23 mouse cellular contexts compared by ENCODE assay signal in the genomic region with DNA sequence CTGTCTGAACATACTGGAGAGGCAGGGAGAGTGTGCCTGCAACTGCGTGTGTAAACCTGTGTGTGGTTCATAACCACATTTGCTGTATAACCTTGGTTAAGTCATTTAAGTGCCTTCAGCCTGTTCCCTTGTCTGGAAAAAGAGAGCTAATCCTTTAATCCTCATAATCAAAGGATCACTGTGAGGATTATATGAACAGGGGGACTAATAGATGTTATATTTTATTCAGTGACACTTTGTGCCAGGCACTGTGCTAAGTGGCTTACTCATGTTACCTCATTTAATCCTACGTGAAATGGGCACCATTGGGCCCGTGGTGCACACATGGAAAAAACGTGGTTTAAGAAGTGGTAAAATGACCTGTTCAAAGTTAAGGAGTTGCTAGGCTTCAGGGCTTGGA.
A peak's percentile ranks its signal among the peaks of the same experiment; 100 is the strongest.
DNase-seq lines count a peak whose midpoint lies in the region; ATAC-seq lines count a peak whose summit lies in the region.
"Had no signal": no experiment of that assay in that cellular context is flagged by ENCODE, and none has a peak within 500 bp of the region (broad histone marks: within the 10 kb centered on the region; RNA-seq: fewer than 3 reads in every experiment).

No protein-coding gene starts in this region.

- peak; percentile 67 for ATAC-seq in embryonic facial prominence, embryonic 14.5 days (ENCODE audit: low read depth)
- ATAC-seq in heart, embryonic 12.5 days (ENCODE audit: insufficient number of reproducible peaks, low FRiP score) = no peak
- ATAC-seq in limb, embryonic 11.5 days (ENCODE audit: insufficient number of reproducible peaks, low FRiP score, low TSS enrichment, low read depth) = peak; percentile 39; the same call in 1 of the 2 replicates
- ATAC-seq in embryonic facial prominence, embryonic 15.5 days (ENCODE audit: insufficient number of reproducible peaks, low FRiP score, low TSS enrichment, low read depth) = 0 out of 2 replicates have a peak, but pooled peaks have one; percentile 22
- ATAC-seq: activated CD4-positive, CD25-positive, alpha-beta regulatory T cell, adult 4 months; forebrain, embryonic 14.5 days; intestine, embryonic 15.5 days had no signal

- H3K4me1 ChIP-seq in embryonic facial prominence, embryonic 14.5 days (ENCODE audit: control insufficient read depth, insufficient read depth, low read length) = no peaks in the 10 kb centered on the region
- no peaks in the 10 kb centered on the region for H3K4me1 ChIP-seq in embryonic facial prominence, embryonic 10.5 days
- peaks cover 26% of the 10 kb centered on the region for H3K4me1 ChIP-seq in heart, embryonic 12.5 days (replicated peaks)
- no peaks in the 10 kb centered on the region for H3K4me1 ChIP-seq in limb, embryonic 11.5 days (ENCODE audit: control insufficient read depth, insufficient read depth, low read length)
- no peaks in the 10 kb centered on the region for H3K4me1 ChIP-seq in limb, embryonic 10.5 days
- no peaks in the 10 kb centered on the region for H3K4me1 ChIP-seq in embryonic facial prominence, embryonic 15.5 days
- H3K4me1 ChIP-seq: embryonic facial prominence, embryonic 12.5 days; intestine, embryonic 15.5 days had no signal

- 66% methylated on average over 4 of the region's 4 CpGs for WGBS in embryonic facial prominence, embryonic 14.5 days
- WGBS in embryonic facial prominence, embryonic 10.5 days = 84% methylated on average over 4 of the region's 4 CpGs
- 80% methylated on average over 4 of the region's 4 CpGs for WGBS in heart, embryonic 12.5 days
- WGBS in limb, embryonic 11.5 days = 47% methylated on average over 4 of the region's 4 CpGs
- WGBS in limb, embryonic 10.5 days = 71% methylated on average over 4 of the region's 4 CpGs
- 49% methylated on average over 4 of the region's 4 CpGs for WGBS in embryonic facial prominence, embryonic 15.5 days

- H3K27ac ChIP-seq in embryonic facial prominence, embryonic 14.5 days (replicated peaks; ENCODE audit: low read depth, low read length) = no peak overlapping the region
- H3K27ac ChIP-seq in embryonic facial prominence, embryonic 10.5 days (replicated peaks) = no peak overlapping the region
- peak overlapping the region; percentile 22; the same call in 1 of the 2 replicates for H3K27ac ChIP-seq in heart, embryonic 12.5 days (ENCODE audit: poor library complexity, severe bottlenecking)
- H3K27ac ChIP-seq in limb, embryonic 11.5 days (replicated peaks; ENCODE audit: low read depth, low read length) = no peak overlapping the region
- no peak overlapping the region for H3K27ac ChIP-seq in limb, embryonic 10.5 days
- H3K27ac ChIP-seq in embryonic facial prominence, embryonic 15.5 days (replicated peaks) = no peak overlapping the region
- H3K27ac ChIP-seq: embryonic facial prominence, embryonic 12.5 days; forebrain, embryonic 10.5 days; heart, embryonic 15.5 days; hindbrain, embryonic 13.5 days; intestine, embryonic 15.5 days had no signal

- no peaks in the 10 kb centered on the region for H3K27me3 ChIP-seq in embryonic facial prominence, embryonic 14.5 days (replicated peaks; ENCODE audit: control insufficient read depth, insufficient read depth, low read length)
- no peaks in the 10 kb centered on the region for H3K27me3 ChIP-seq in embryonic facial prominence, embryonic 10.5 days (replicated peaks; ENCODE audit: low read depth, poor library complexity, severe bottlenecking)
- no peaks in the 10 kb centered on the region for H3K27me3 ChIP-seq in heart, embryonic 12.5 days (replicated peaks)
- no peaks in the 10 kb centered on the region for H3K27me3 ChIP-seq in limb, embryonic 11.5 days (ENCODE audit: control insufficient read depth, insufficient read depth, low read length)
- no peaks in the 10 kb centered on the region for H3K27me3 ChIP-seq in limb, embryonic 10.5 days (ENCODE audit: low read depth, poor library complexity, severe bottlenecking)
- H3K27me3 ChIP-seq in embryonic facial prominence, embryonic 15.5 days = no peaks in the 10 kb centered on the region
- H3K27me3 ChIP-seq: embryonic facial prominence, embryonic 12.5 days; heart, embryonic 15.5 days; hindbrain, embryonic 13.5 days; intestine, embryonic 15.5 days had no signal

- H3K9me3 ChIP-seq in embryonic facial prominence, embryonic 14.5 days (ENCODE audit: control insufficient read depth, low read length) = no peaks in the 10 kb centered on the region
- no peaks in the 10 kb centered on the region for H3K9me3 ChIP-seq in embryonic facial prominence, embryonic 10.5 days
- no peaks in the 10 kb centered on the region for H3K9me3 ChIP-seq in heart, embryonic 12.5 days (replicated peaks)
- H3K9me3 ChIP-seq in limb, embryonic 11.5 days (ENCODE audit: control insufficient read depth, low read length) = no peaks in the 10 kb centered on the region
- H3K9me3 ChIP-seq in limb, embryonic 10.5 days (replicated peaks) = no peaks in the 10 kb centered on the region
- H3K9me3 ChIP-seq in embryonic facial prominence, embryonic 15.5 days (replicated peaks) = no peaks in the 10 kb centered on the region
- H3K9me3 ChIP-seq: embryonic facial prominence, embryonic 12.5 days; forebrain, embryonic 10.5 days; heart, embryonic 15.5 days; hindbrain, embryonic 13.5 days; intestine, embryonic 15.5 days had no signal

- H3K4me2 ChIP-seq in embryonic facial prominence, embryonic 14.5 days (ENCODE audit: low read depth, low read length) = no peak overlapping the region
- H3K4me2 ChIP-seq in heart, embryonic 12.5 days = 0 out of 2 replicates have a peak overlapping the region, but pooled peaks have one; percentile 42
- no peak overlapping the region for H3K4me2 ChIP-seq in limb, embryonic 11.5 days (ENCODE audit: low read depth, severe bottlenecking)
- H3K4me2 ChIP-seq in embryonic facial prominence, embryonic 15.5 days (replicated peaks) = no peak overlapping the region
- H3K4me2 ChIP-seq: embryonic facial prominence, embryonic 12.5 days; heart, embryonic 15.5 days; hindbrain, embryonic 13.5 days; intestine, embryonic 15.5 days had no signal

- H3K4me3 ChIP-seq in embryonic facial prominence, embryonic 14.5 days (ENCODE audit: low read depth, low read length) = no peak overlapping the region
- no peak overlapping the region for H3K4me3 ChIP-seq in embryonic facial prominence, embryonic 10.5 days
- H3K4me3 ChIP-seq in heart, embryonic 12.5 days = no peak overlapping the region
- H3K4me3 ChIP-seq in limb, embryonic 11.5 days (ENCODE audit: low read depth, low read length) = no peak overlapping the region
- no peak overlapping the region for H3K4me3 ChIP-seq in limb, embryonic 10.5 days
- H3K4me3 ChIP-seq in embryonic facial prominence, embryonic 15.5 days (replicated peaks) = no peak overlapping the region
- H3K4me3 ChIP-seq: embryonic facial prominence, embryonic 12.5 days; forebrain, embryonic 10.5 days; heart, embryonic 15.5 days; hindbrain, embryonic 13.5 days; intestine, embryonic 15.5 days had no signal

- no peaks in the 10 kb centered on the region for H3K36me3 ChIP-seq in embryonic facial prominence, embryonic 14.5 days (ENCODE audit: control insufficient read depth, insufficient read depth, low read length)
- no peaks in the 10 kb centered on the region for H3K36me3 ChIP-seq in embryonic facial prominence, embryonic 10.5 days (replicated peaks)
- no peaks in the 10 kb centered on the region for H3K36me3 ChIP-seq in heart, embryonic 12.5 days
- no peaks in the 10 kb centered on the region for H3K36me3 ChIP-seq in limb, embryonic 11.5 days (ENCODE audit: control insufficient read depth, insufficient read depth, low read length)
- H3K36me3 ChIP-seq in limb, embryonic 10.5 days = no peaks in the 10 kb centered on the region
- H3K36me3 ChIP-seq in embryonic facial prominence, embryonic 15.5 days = no peaks in the 10 kb centered on the region
- H3K36me3 ChIP-seq: embryonic facial prominence, embryonic 12.5 days; forebrain, embryonic 10.5 days; heart, embryonic 15.5 days; intestine, embryonic 15.5 days had no signal

- H3K9ac ChIP-seq in embryonic facial prominence, embryonic 14.5 days (ENCODE audit: low read depth, low read length) = no peak overlapping the region
- H3K9ac ChIP-seq in heart, embryonic 12.5 days = no peak overlapping the region
- H3K9ac ChIP-seq in limb, embryonic 11.5 days (ENCODE audit: low read length) = no peak overlapping the region
- no peak overlapping the region for H3K9ac ChIP-seq in embryonic facial prominence, embryonic 15.5 days
- H3K9ac ChIP-seq: embryonic facial prominence, embryonic 12.5 days; heart, embryonic 15.5 days; hindbrain, embryonic 13.5 days; intestine, embryonic 15.5 days had no signal

- peak; percentile 45 for DNase-seq in embryonic facial prominence, embryonic 14.5 days (ENCODE audit: low spot score)
- DNase-seq in embryonic facial prominence, embryonic 10.5 days (ENCODE audit: low spot score) = no peak
- DNase-seq in heart, adult 18-20 months = no peak
- no peak for DNase-seq in limb, embryonic 11.5 days (ENCODE audit: low spot score)
- DNase-seq in limb, embryonic 10.5 days (ENCODE audit: low spot score) = no peak
- DNase-seq in layer of hippocampus, postnatal 14 days (ENCODE audit: low spot score in 2 of 2) = no peak
- DNase-seq: adrenal gland, postnatal 10 days; adrenal gland, postnatal 36 days; cerebellum, adult 18-20 months; cerebellum, adult 9-10 months; cerebellum, postnatal 14 days; gastrocnemius, postnatal 25 days; heart, postnatal 14 days; kidney, adult 11 months had no signal
